Mouse (Mus musculus) left cerebral cortex, adult 8-10 months (tissue): Measurements from ENCODE around the gene Pced1b. TPM values are rescaled to one million over a fixed set of nuclear protein-coding genes. Genes with fewer than 3 reads are reported as not detected.
"Not testable (repeated sequence)": the region's sequence is repeated elsewhere in the genome, so short reads cannot be mapped to it uniquely, and the experiment has no call there.

Source experiments
- DNase-seq, 2 experiments: peaks; one replicate each; pipeline ENCODE4 v3.0.0; 2022; ENCODE audit warnings: low spot score in 2 of 2
- total RNA-seq, 4 experiments: library from RNA; stranded (reverse); gene quantifications; 2 replicates each; pipeline ENCODE4 v1.2.4; 2022

Pced1b gene
- total RNA-seq, result 10 to 100 TPM in 2 of 4 experiments, 1 to 10 TPM in 2; 9.4 to 10.7 (median 9.9) TPM

DNA sequence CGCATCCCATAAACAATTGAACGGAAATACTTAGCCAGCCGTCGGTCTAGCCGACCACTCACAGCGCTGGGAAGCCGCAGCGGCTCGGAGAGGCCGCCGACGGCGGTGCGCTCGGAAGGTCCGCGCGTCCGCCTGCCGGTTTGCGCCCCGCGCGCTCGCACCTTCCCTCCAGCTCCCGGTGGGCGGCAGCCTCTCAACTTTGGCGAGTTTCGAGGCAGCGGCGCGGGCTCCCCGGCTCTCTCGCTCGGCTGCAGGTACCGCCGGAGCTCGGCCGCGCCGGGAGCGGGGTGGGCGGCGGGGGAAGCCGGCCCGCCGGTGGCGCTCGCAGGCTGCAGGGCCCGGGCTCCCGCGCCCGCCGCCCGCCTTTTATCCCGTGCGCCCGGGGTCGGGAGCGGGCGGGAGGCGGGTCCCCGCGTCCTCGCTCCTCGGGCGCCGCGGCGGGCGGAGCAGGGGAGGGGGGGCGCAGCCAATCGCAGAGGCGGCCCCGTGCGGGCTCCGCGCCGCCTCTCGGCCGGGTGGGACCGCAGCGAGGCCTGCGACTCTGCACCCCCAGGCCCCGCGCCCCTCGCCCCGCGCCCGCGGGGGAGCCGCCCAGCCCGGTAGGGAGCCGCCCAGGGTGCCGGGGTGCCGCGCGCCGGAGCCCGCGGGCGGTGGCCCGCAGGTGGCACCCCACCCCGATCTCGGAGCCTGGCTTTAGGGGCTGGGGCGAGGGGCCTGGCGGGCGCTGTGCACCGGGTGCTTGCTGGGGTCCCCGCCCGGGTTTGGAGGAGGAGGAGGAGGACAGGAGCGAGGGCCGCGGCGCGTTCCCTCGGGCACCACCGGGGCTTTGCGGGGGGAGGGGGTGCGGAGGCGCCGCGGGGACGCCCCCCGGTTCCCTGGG is at the start of gene Pced1b, which contains the start of gene Amigo2:
Pced1b (plus strand) TSS at position 197 of the 880 bp plus-strand sequence.
Amigo2 (minus strand) TSS at position 377 of the 880 bp plus-strand sequence.
- DNase-seq, result peak; percentile 16 to 23

DNA sequence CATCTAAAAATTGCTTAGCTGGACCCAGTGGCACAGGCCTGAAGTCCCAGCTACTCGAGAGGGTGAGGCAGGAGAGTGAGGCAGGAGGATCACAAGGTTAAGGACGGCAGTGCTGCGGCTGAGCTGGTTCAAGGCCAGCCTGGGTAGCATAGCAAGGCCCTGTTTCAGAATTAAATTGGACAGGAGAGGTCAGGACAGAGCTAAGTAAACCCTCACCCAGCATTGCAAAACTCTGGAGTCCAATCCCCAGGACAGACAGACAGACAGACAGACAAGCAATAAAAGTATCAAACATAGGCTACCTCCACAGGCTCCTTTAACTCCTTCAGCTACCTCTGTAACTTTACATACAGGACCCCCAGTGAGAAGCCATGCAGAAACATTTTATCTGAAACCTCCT is 42.0 kb upstream of the Pced1b start:
- DNase-seq, result no peak

DNA sequence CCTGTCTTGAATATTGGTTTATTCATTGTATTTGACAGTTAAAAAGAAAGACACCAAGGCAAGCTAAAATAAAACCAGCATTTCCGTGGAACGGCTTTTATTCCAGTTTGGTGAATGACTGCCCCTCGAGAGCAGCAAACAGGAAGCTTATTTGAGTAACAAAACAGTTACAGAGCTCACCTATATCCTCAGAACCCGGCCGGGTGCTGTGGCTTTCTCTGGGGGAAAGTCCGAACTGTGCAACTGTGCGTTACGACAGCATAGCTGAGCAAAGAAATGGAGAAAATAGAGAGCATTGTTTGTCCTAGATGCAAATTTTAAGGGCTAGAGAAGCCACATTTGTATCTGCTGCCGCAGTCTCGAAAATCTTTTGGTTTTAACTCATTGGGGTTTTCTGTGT is 41.1 kb upstream of the Pced1b start:
- no peak for DNase-seq

DNA sequence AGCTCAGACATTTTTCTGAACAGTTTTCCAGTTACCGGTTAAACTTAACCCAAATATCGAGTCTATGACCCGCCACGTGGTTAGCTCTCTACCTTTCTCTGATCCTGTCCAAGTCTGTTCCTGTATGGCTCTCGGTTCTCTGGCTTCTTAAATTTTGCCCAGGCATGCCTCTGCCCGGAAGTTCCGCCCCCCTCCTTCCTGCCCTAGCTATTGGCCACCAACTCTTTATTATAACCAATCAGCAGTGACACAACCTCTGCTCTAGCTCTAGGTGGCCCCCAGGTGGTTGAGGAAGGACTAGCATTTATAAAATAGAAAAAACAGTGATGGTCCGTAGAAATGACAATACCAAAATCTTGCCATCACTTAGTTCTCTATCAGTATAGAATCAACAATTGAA is 40.4 kb upstream of the Pced1b start:
- no peak for DNase-seq

DNA sequence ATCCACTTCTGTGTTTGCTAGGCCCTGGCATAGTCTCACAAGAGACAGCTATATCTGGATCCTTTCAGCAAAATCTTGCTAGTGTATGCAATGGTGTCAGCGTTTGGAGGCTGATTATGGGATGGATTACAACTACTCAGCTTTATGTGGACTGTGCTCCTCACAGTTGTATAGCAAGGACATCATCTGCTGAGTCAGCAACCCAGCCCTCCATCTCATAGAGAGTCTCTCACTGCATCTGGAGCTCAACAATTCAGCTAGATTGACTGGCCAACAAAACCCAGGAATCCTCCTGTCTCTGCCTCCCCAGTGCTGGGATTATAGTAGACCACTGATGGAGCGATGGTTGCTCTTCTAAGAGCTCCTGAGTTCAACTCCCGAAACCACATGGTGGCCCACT is 37.2 kb upstream of the Pced1b start:
- DNase-seq, result not testable (repeated sequence)

DNA sequence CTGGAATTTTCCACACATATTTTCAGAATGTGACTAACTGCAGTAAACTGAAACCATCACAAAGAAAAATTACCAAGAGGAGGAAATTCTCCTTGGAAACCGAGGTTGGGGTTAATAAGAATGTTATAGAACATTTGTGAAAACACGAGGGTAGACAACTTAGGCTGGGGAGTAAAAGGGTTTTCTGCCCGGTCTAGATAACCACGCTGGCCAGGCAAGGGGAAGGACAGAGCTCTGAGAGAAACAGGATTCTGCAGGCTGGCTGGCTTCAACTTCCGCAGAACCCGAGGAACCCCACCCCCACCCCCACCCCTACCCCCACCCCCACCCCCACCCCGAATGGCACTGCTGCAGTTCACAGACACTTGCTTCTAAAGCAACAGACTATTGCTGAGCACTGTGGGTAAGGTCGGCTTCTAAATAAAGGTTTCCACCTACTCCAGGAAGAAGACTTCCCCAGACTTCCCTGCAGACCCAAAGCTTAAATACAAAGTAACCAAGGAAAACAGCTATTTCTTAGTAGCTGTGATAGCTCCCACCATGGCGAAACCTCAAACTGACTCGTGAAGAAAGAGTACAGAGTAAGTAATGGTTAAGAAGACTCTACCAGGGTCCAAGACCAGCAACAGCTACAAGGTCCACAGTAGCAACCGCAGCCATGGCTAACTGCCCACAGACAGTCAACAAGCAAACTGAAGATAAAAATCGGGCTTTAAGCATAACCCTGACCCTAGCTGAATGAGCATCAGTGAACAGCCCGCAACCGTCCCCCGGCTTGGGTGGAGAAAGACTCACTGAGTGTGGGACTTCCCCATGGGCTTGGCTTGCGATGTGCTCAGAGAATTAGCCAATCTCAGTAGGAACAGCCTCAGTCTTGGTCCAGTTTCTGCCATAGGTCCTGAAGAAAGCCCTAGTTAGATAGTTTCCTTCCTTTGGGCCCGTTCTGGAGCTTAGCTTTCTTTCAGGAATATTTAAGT is 34.1 kb upstream of the Pced1b start:
- no peak for DNase-seq

DNA sequence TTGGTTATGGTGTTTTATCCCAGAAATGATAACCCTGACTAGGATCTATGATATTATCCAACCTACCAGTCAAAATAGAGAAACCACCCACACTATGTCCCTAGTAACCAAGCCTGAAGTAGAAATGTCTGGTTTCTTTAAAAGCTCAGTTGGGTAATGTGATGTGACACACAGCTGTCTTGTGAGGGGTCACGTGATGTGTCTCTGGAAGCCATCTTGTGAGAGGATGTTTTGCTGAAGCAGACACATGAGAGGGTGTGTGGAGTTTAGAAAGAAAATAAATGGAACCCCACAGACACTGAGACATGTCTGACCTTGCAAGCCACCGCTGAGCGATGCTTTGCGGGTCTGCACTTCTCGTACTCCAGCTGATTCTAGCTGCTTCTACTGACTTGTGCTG is 30.1 kb upstream of the Pced1b start:
- DNase-seq, result no peak

DNA sequence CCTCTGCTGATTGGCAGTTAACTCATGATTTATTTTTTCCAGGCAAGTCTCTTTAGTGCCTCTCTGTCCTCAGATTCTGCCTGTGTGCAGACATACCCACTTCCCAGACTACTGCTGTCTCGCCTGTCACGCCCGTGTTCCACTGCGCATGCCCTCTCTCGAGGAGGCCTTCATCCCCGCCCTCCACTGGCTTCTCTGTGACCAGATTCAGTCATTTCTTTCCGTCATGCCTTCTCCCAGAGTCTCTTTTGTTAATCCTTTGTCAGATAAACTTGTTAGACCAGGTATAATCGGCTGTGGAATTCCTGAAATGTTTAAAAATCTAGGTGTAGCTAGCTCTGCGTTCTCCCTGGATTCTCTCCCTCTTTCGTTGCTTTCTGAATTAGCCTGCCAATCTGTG is 23.5 kb upstream of the Pced1b start:
- DNase-seq, result no peak

DNA sequence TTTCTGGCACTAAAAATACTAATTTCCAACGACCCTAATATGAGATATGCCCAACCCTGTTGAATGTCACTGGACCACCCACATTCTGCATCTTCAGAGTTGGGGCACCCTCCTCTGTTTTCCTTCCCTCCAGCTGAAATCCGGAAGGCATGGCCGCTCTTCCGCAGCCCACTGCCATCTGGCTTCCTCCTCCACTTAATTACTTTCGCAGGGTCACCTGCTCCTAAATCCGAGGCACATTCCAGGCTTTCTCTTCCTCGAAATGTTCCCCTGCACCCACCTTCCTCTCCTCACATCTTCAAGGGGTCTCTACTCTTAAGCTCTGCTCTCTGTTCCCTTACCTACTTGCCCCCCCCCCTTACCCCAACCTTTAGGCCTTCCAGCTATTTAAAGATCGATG is 22.9 kb upstream of the Pced1b start:
- DNase-seq, result no peak

DNA sequence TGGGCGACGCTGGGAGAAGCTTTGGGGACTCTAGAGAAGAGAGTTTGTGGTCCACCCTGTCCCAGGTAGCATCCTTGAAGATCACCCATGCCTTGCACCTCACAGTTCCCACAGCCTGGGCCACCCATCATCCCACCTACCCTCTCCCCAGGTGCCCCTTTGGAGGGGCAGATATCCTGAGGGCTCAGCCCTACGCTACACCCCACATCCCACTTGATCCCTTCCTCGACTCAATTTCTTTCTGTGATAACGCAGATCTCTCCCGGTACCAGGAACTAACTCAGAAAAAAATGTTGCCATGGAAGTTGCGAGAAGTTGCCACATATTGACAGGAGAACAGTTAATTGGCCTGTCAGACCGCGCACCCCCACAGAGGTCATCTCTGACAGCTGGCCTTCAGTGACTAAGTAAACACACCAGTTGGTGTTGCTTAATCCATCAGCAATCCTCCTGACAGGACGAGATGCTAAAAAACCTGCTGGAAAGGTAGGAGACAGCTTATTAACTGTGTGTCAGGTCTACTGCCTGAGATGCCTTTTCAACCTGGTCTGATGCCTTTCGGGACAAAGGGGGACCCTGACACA is 17.3 kb upstream of the Pced1b start:
- DNase-seq, result no peak

DNA sequence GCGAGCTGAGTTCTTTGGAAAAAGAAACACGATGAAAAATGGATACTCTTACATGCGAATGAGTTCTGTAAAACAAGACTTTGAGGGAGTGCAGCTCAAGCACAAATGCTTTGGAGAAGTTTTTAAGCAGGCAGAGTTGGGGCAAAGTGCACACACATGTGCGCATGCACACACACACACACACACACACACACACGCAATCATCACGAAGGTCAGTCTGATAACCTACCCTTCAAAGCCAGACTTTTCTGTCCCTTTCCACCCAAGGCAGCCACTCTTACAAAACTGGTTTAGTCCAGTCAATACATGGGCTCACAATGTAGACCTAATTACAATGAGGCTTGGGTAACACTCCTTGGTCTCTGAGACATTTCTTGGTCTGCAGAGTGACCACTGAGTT is 12.8 kb upstream of the Pced1b start:
- DNase-seq, result no peak

DNA sequence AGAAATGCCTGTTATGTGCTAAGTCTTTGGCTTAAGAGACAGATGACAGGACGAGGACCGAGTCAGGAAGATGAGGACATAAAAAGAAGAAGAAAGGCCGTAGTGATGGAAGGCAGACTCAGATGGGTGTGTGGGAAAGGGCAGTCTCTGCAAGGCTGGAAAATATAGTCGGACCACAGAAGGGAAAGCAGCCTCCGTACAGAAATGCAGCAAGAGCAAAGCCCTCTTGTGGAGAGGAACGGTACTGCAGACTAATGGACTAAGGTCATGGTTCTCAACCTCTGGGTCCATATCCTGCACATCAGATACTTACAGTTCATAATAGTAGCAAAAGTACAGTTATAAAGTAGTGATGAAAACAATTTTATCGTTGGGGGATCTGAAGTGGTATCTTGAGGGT is 11.7 kb upstream of the Pced1b start:
- no peak for DNase-seq

DNA sequence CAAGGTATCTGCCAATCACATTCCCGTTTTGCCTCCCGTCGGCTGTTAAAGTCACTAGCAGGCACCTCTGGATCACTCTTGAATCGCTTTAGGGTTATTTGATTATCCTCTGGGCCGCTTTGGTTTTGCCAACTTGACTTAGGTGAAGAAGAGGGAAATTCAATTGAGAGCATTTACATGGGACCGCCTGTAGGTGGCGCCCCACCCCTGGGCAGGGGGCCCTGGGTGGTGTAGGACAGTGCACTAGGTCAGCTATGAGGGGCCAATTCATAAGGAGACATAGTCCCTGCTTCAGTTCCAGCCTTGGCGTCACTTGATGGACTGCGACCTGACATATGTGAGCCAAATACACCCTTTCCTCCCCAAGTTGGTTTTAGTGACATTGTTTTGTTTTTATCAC is 10.0 kb upstream of the Pced1b start:
- DNase-seq, result no peak

DNA sequence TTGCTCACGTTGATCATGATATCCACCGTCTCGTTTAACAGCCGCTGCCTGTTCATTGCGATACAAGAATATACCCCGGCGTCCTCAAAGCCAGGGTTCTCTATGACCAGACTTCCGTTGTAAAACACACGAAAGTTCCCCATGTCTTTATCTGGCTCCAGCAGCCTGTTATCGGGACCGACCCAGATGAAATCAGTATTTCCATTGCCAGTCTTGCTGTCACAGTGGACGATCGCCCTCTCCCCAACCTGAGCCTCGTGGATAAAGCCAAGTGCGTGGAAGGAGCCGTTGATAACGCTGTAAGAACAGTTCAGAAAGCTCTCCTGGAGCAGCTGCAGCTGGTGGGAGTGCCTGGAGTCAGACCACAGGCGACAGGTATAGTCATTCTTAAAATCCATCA is 1.5 kb upstream of the Pced1b start:
- DNase-seq, result no peak

DNA sequence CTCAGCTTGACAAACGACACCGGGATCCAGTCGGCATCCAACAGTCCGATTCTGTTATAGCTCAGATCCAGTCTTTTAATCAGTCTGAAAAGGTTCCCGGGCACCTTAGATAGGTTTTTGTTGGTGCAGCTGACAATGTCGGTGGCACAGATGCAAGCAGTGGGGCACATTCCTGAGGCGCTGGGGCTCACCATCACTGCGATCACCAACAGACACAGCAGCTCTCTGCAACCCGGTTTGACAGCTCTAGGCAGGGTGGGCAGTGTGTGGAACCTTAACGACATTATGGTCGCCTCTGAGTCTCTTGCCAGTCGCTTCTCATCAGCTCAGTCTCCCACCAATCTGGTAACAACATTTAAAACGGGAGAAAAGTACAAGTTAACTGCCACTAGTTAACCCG is 651 bp upstream of the Pced1b start:
- no peak for DNase-seq

DNA sequence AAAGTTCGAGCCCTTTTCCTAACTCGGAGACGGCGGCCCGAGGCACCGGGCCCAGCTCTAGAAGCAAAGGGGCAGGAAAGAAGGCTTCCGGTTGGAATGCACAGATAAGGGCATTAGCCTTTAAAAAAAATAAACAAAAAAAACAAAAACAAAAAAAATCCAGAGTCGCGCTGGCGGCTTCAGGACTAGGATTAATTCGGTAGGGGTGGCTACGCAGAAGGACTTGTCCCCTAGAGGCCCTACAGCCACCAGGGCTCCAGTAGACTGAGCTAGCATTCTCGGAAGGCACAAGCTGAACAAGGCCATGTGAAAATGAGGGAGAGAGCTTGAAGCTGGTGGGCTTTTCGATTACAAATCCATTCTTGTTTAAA is 869 bp downstream of the Pced1b start:
- peak in 1 of 2 experiments; percentile 13 for DNase-seq

DNA sequence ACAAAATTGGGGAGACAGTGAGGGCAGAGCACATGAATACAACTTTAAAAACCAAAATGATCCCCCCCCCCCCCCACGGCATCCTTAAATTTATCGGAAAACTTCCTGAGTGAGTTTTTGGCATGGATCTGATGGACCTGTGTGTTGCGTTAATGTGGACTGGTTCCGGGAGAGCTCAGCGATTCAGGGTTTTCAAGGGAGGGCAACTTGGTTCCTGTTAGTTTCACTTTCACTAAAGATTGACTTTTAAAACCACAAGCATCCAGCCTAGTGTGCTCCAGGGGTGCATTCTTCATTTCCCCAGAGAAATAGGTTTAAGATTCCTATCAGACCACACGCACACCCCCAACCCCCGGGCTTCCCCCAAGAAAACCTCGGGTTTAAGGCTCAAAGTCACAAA is 1.4 kb downstream of the Pced1b start:
- DNase-seq, result no peak

DNA sequence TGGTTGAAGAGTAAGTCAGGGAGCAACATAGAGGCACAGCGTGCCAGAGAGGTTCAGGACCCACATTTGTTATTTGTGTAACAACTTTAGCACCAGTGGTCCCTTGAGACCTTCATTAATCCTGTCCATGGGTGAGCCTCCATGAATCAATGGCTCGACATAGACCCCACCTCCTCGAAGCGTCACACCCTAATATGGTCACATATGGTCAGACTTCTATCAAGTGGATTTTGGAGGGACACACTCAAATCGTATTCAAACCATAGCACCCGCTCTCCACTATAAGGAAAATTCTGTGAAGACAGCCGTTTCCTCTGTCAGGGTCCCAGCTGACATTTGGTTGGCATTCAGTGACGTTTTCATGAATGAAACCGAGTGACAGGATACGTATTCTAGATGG is 2.4 kb downstream of the Pced1b start:
- DNase-seq, result no peak

DNA sequence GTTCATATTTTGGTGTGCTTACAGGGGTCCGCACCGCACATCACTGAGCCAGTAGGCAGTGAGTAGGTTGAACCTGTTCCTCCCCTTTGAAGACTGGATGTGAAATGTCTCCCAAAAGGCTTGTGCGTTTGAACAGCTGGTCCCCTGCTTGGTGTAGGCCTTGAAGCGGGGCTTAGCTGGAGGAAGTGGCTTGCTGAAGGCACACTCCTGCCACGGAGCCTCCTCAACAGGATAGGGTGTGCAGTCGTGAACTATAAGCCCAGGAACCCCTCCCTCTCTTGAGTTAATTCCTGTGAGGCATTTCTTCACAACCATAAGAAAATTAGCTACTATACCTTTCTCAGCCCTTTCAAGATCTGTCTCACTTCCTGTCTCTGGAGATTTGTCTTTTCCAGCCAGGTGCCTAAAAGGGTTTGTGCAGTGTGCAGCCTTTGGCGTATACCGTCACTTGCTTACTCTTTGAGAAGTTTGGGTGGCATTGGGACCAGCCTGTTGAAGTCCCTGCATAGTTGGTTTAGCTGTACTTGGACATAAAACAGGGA is 5.7 kb downstream of the Pced1b start:
- DNase-seq, result no peak

DNA sequence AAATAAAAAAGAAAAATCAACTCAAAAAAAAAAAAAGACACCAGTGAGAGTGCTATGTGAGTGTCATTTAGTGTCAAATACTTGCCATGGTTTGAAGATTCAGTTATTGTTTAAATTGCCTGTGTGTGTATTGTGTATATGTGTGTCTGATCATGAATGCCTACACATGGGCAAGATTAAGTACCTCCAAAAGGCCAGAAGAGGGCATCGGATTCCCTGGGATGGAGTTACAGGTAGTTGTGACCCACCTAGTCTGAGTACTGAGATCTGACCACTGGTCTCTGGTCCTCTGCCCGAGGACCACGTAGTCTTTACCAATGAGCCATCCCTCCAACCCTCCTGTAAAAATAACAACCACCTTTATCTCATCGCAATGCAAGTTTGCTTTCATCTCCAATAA is 7.5 kb downstream of the Pced1b start:
- no peak for DNase-seq

DNA sequence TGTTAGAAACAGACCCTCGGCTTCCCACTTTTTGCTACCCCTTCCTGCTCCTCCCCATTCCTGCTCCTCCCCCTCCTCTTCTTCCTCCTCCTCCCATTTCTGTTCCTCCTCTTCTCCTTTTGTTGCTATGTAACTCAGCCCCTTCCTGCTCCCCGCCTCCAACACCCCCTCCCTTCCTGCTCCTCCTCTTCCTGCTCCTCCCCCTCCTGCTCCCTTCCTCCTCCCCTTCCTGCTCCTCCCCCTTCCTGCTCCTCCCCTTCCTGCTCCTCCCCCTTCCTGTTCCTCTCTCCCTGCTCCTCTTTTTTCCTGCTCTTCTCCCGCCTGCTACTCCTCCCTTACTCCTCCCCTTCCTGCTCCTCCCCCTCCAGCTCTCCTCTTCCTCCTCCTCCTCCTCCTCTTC is 8.9 kb downstream of the Pced1b start:
- no peak for DNase-seq

DNA sequence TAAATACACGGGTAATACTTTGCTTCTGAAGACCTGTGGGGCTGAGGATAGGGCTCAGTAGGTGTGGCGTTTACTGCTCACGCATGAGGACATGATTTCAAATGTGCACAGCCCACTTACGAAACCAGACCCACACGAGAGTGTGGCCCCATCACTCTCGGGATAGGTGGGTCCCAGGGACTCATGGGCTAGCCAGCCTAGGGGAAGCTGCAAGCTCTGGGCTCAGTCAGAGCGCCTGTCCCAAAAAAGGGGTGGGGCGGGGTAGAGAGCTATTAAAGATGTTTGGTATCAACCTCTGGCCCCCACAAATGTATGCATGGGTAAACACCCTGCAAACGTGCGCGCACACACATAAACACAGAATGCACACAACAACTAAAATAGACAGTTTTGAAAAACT is 9.5 kb downstream of the Pced1b start:
- DNase-seq, result no peak
